Mouse (Mus musculus): ENCODE results near the gene Tipin. TPM values are rescaled to one million over a fixed set of nuclear protein-coding genes. Genes with fewer than 3 reads are reported as not detected.

Tipin gene
- polyA plus RNA-seq, 1 experiment from 2014 or later: 145 TPM

- no peaks in the 10 kb centered on the region for H3K27me3 ChIP-seq (ENCODE audit: control insufficient read depth, insufficient read depth, low read depth, low read length)
- no peaks in the 10 kb centered on the region for H3K36me3 ChIP-seq (ENCODE audit: control insufficient read depth, insufficient read depth)
- H3K9ac ChIP-seq (ENCODE audit: low read depth, low read length): no peak overlapping the region
- ATAC-seq (ENCODE audit: low read depth): no peak
- H3K27ac ChIP-seq (ENCODE audit: low read length): no peak overlapping the region
- H3K4me1 ChIP-seq (ENCODE audit: control insufficient read depth, low read depth, low read length): peaks cover 3% of the 10 kb centered on the region
- H3K9me3 ChIP-seq (replicated peaks; ENCODE audit: control insufficient read depth, low read length): no peaks in the 10 kb centered on the region
- 29% methylated on average over 6 of the region's 6 CpGs for WGBS (ENCODE audit: insufficient replicate concordance)
- no peak overlapping the region for H3K4me2 ChIP-seq (ENCODE audit: low read depth, low read length)
- no peak overlapping the region for H3K4me3 ChIP-seq (ENCODE audit: low read depth, low read length)
Measured at GRCm38 (mm10) chr9:64242381-64242831, 39.0 kb upstream of the Tipin start.

GRCm38 (mm10) chr9:64249371-64249770 lies 32.0 kb upstream of the Tipin start:
- Histone ChIP-seq H3K36me3 (ENCODE audit: control insufficient read depth, insufficient read depth) (no peaks in the 10 kb centered on the region), H3K27me3 (ENCODE audit: control insufficient read depth, insufficient read depth, low read depth, low read length) (no peaks in the 10 kb centered on the region), H3K9me3 (replicated peaks; ENCODE audit: control insufficient read depth, low read length) (no peaks in the 10 kb centered on the region), H3K27ac (ENCODE audit: low read length) (no peak overlapping the region), H3K4me3 (ENCODE audit: low read depth, low read length) (no peak overlapping the region), H3K4me1 (ENCODE audit: control insufficient read depth, low read depth, low read length) (peaks cover 23% of the 10 kb centered on the region), H3K4me2 (ENCODE audit: low read depth, low read length) (no peak overlapping the region), H3K9ac (ENCODE audit: low read depth, low read length) (no peak overlapping the region)
- WGBS (ENCODE audit: insufficient replicate concordance): 39% methylated on average over 1 of the region's 1 CpGs
- no peak for ATAC-seq (ENCODE audit: low read depth)

- Histone ChIP-seq H3K9ac (ENCODE audit: low read depth, low read length) (no peak overlapping the region), H3K27me3 (ENCODE audit: control insufficient read depth, insufficient read depth, low read depth, low read length) (no peaks in the 10 kb centered on the region), H3K4me1 (ENCODE audit: control insufficient read depth, low read depth, low read length) (peaks cover 23% of the 10 kb centered on the region), H3K4me3 (ENCODE audit: low read depth, low read length) (no peak overlapping the region), H3K27ac (ENCODE audit: low read length) (no peak overlapping the region), H3K36me3 (ENCODE audit: control insufficient read depth, insufficient read depth) (no peaks in the 10 kb centered on the region), H3K4me2 (ENCODE audit: low read depth, low read length) (no peak overlapping the region), H3K9me3 (replicated peaks; ENCODE audit: control insufficient read depth, low read length) (no peaks in the 10 kb centered on the region)
- no peak for ATAC-seq (ENCODE audit: low read depth)
Measured at GRCm38 (mm10) chr9:64250111-64250730, 31.2 kb upstream of the Tipin start.

DNA sequence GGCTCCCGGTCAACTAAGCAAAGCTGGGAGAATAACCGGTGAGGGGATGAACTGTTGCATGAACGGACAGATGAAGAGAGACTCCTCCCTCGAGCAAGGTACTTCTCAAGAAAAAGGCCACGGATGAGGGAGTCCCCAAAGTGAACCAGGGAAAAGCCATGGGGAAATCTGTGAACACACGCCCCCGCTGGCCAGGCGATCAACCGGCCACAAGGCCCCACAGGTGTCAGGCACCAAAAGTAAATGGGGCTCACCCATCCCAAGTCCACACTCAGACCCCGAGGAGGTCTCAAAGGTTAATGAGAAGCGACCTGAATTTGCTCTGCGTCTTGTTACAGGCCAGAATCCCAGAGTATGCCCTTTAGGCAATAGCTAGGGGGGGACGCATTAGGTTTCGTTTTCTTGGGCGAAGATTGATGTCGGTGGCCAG lies 28.8 kb upstream of the Tipin start:
- Histone ChIP-seq H3K36me3 (ENCODE audit: control insufficient read depth, insufficient read depth) (no peaks in the 10 kb centered on the region), H3K4me1 (ENCODE audit: control insufficient read depth, low read depth, low read length) (peaks cover 23% of the 10 kb centered on the region), H3K27ac (ENCODE audit: low read length) (peak overlapping the region; percentile 93), H3K4me3 (ENCODE audit: low read depth, low read length) (peak overlapping the region; percentile 90), H3K9ac (ENCODE audit: low read depth, low read length) (peak overlapping the region; percentile 92), H3K4me2 (ENCODE audit: low read depth, low read length) (peak overlapping the region; percentile 91), H3K9me3 (replicated peaks; ENCODE audit: control insufficient read depth, low read length) (no peaks in the 10 kb centered on the region), H3K27me3 (ENCODE audit: control insufficient read depth, insufficient read depth, low read depth, low read length) (no peaks in the 10 kb centered on the region)
- ATAC-seq (ENCODE audit: low read depth): no peak
- WGBS (ENCODE audit: insufficient replicate concordance): under 1% methylated on average over 16 of the region's 16 CpGs

- peak; percentile 92 for ATAC-seq (ENCODE audit: low read depth)
- Histone ChIP-seq H3K4me1 (ENCODE audit: control insufficient read depth, low read depth, low read length) (peaks cover 23% of the 10 kb centered on the region), H3K4me3 (ENCODE audit: low read depth, low read length) (peak within 1 kb of the TSS; percentile 90), H3K27me3 (ENCODE audit: control insufficient read depth, insufficient read depth, low read depth, low read length) (no peaks in the 10 kb centered on the region), H3K27ac (ENCODE audit: low read length) (peak within 1 kb of the TSS; percentile 93), H3K36me3 (ENCODE audit: control insufficient read depth, insufficient read depth) (no peaks in the 10 kb centered on the region), H3K9me3 (replicated peaks; ENCODE audit: control insufficient read depth, low read length) (no peaks in the 10 kb centered on the region), H3K9ac (ENCODE audit: low read depth, low read length) (peak within 1 kb of the TSS; percentile 92), H3K4me2 (ENCODE audit: low read depth, low read length) (peak within 1 kb of the TSS; percentile 91)
- WGBS (ENCODE audit: insufficient replicate concordance): under 1% methylated on average over 85 of the region's 89 CpGs
Measured at GRCm38 (mm10) chr9:64253021-64253904, 28.1 kb upstream of the Tipin start, which contains the start of gene Map2k1. TSS of gene Map2k1 (minus strand) at chr9:64253631.

GRCm38 (mm10) chr9:64255422-64255821 lies 26.0 kb upstream of the Tipin start:
- no peak for ATAC-seq (ENCODE audit: low read depth)
- Histone ChIP-seq H3K9me3 (replicated peaks; ENCODE audit: control insufficient read depth, low read length) (no peaks in the 10 kb centered on the region), H3K4me1 (ENCODE audit: control insufficient read depth, low read depth, low read length) (peaks cover 15% of the 10 kb centered on the region), H3K4me2 (ENCODE audit: low read depth, low read length) (no peak overlapping the region), H3K27me3 (ENCODE audit: control insufficient read depth, insufficient read depth, low read depth, low read length) (no peaks in the 10 kb centered on the region), H3K9ac (ENCODE audit: low read depth, low read length) (no peak overlapping the region), H3K4me3 (ENCODE audit: low read depth, low read length) (no peak overlapping the region), H3K36me3 (ENCODE audit: control insufficient read depth, insufficient read depth) (no peaks in the 10 kb centered on the region), H3K27ac (ENCODE audit: low read length) (no peak overlapping the region)
- 53% methylated on average over 3 of the region's 3 CpGs for WGBS (ENCODE audit: insufficient replicate concordance)

DNA sequence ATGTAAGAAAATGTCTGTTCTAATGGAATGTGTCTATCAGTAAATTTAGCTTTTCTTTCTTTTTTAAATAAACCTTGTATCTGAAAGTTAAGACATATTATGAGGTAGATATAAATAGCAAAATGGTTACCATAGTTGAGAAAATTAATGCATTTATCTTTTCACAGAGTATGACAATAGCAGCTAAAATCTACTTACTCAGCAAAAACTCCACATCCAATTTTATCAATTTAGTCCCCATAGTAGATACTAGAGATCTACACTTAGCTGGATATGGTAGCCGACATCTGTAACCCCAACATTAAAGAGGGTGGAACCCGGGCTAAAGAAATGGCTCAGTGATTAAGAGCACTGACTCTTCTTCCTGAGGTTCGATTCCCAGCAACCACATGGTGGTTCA lies 25.2 kb upstream of the Tipin start:
- no peak overlapping the region for H3K9ac ChIP-seq (ENCODE audit: low read depth, low read length)
- no peak overlapping the region for H3K4me3 ChIP-seq (ENCODE audit: low read depth, low read length)
- no peaks in the 10 kb centered on the region for H3K27me3 ChIP-seq (ENCODE audit: control insufficient read depth, insufficient read depth, low read depth, low read length)
- ATAC-seq (ENCODE audit: low read depth): no peak
- H3K9me3 ChIP-seq (replicated peaks; ENCODE audit: control insufficient read depth, low read length): no peaks in the 10 kb centered on the region
- no peak overlapping the region for H3K4me2 ChIP-seq (ENCODE audit: low read depth, low read length)
- no peaks in the 10 kb centered on the region for H3K36me3 ChIP-seq (ENCODE audit: control insufficient read depth, insufficient read depth)
- WGBS (ENCODE audit: insufficient replicate concordance): 67% methylated on average over 3 of the region's 3 CpGs
- H3K27ac ChIP-seq (ENCODE audit: low read length): no peak overlapping the region
- H3K4me1 ChIP-seq (ENCODE audit: control insufficient read depth, low read depth, low read length): peaks cover 15% of the 10 kb centered on the region

DNA sequence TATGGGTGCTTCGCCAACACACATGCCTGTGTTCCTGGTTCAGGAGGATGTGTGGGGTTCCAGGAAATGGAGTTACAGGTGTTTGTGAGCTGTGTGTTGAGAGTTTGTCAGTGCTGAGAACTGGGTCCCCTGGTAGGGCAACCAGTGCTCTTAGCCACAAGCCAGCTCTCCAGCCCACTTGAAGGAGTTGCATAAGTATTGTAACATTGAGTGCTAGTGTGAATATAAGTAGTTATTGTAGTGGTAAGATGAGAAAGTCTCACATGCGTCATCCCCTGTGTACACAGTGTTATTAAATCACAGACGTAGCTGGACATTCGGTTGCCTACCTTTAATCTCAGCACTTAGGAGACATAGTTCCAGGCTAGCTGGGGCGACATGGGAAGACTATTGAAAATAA lies 21.5 kb upstream of the Tipin start:
- WGBS (ENCODE audit: insufficient replicate concordance): 76% methylated on average over 5 of the region's 5 CpGs
- Histone ChIP-seq H3K27me3 (ENCODE audit: control insufficient read depth, insufficient read depth, low read depth, low read length) (no peaks in the 10 kb centered on the region), H3K36me3 (ENCODE audit: control insufficient read depth, insufficient read depth) (no peaks in the 10 kb centered on the region), H3K9me3 (replicated peaks; ENCODE audit: control insufficient read depth, low read length) (no peaks in the 10 kb centered on the region), H3K4me3 (ENCODE audit: low read depth, low read length) (no peak overlapping the region), H3K27ac (ENCODE audit: low read length) (no peak overlapping the region), H3K4me1 (ENCODE audit: control insufficient read depth, low read depth, low read length) (no peaks in the 10 kb centered on the region), H3K9ac (ENCODE audit: low read depth, low read length) (no peak overlapping the region), H3K4me2 (ENCODE audit: low read depth, low read length) (no peak overlapping the region)
- no peak for ATAC-seq (ENCODE audit: low read depth)

DNA sequence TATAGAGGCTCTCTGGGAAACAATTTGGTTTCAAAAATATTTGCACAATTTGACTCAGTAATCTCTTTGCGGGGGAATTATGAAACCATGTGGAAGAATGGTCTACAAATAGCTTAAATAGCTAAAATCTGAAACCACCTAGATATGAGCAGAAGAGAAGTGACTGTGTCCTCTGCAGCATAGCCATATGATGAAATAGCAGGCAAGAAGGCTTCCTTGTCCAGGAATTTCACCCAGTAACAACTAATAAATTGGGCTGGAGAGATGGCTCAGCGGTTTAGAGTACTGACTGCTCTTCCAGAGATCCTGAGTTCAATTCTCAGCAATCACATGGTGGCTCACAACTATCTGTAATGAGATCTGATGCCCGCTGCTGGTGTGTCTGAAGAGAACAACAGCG lies 20.4 kb upstream of the Tipin start:
- Histone ChIP-seq H3K9me3 (replicated peaks; ENCODE audit: control insufficient read depth, low read length) (no peaks in the 10 kb centered on the region), H3K36me3 (ENCODE audit: control insufficient read depth, insufficient read depth) (no peaks in the 10 kb centered on the region), H3K4me1 (ENCODE audit: control insufficient read depth, low read depth, low read length) (no peaks in the 10 kb centered on the region), H3K4me3 (ENCODE audit: low read depth, low read length) (no peak overlapping the region), H3K4me2 (ENCODE audit: low read depth, low read length) (no peak overlapping the region), H3K27ac (ENCODE audit: low read length) (no peak overlapping the region), H3K9ac (ENCODE audit: low read depth, low read length) (no peak overlapping the region), H3K27me3 (ENCODE audit: control insufficient read depth, insufficient read depth, low read depth, low read length) (no peaks in the 10 kb centered on the region)
- no peak for ATAC-seq (ENCODE audit: low read depth)
- WGBS (ENCODE audit: insufficient replicate concordance): 78% methylated on average over 4 of the region's 4 CpGs
